Mouse (Mus musculus): ENCODE measurements around the gene Fam149b.

- TF ChIP-seq CTCF (conservative IDR thresholded peaks at IDR 0.05; ENCODE audit: low read length) (no peak), NANOG (IDR thresholded peaks at IDR 0.05; ENCODE audit: borderline replicate concordance, low read length) (no peak), POU5F1 (IDR thresholded peaks at IDR 0.05; ENCODE audit: borderline replicate concordance, low read length) (no peak)
These were observed 45.4 kb downstream of the Fam149b start, which contains the start of gene Mrps16 for GRCm38 (mm10) chr14:20393205-20393913.

Data from E14TG2a.4 (cell line).